Mouse (Mus musculus) stomach, postnatal 0 days (tissue): Measurements from ENCODE around the gene Zfp661. TPM values are rescaled to one million over a fixed set of nuclear protein-coding genes. Genes with fewer than 3 reads are reported as not detected.

Experiments used
- ATAC-seq: fragments of 200-750 bp; cut with Nextera tagmentation; 2 replicates; pipeline ENCODE4 v1.8.0; 2017; ENCODE audit not compliant: low FRiP score, low TSS enrichment
- DNase-seq: peaks from one replicate; pipeline ENCODE4 v3.0.0-alpha.2; 2016; ENCODE audit warnings: low spot score
- H3K27ac ChIP-seq: fragments of 300-500 bp; sonication (generic); replicated peaks from 2 replicates; pipeline ENCODE4 v1.5.1; 2014; ENCODE audit warnings: mild to moderate bottlenecking, control low read depth
- H3K27me3 ChIP-seq: fragments of 300-500 bp; sonication (generic); 2 replicates; pipeline ENCODE4 v1.6.1; 2014; ENCODE audit warnings: low read length; ENCODE audit not compliant: control insufficient read depth, insufficient read depth
- H3K36me3 ChIP-seq: fragments of 300-500 bp; sonication (generic); 2 replicates; pipeline ENCODE4 v1.6.1; 2014; ENCODE audit warnings: low read length, mixed read lengths; ENCODE audit not compliant: control insufficient read depth, insufficient read depth
- H3K4me1 ChIP-seq: fragments of 300-500 bp; sonication (generic); replicated peaks from 2 replicates; pipeline ENCODE4 v1.6.1; 2014; ENCODE audit warnings: antibody characterized with exemption; ENCODE audit not compliant: control insufficient read depth, insufficient read depth
- H3K4me2 ChIP-seq: fragments of 300-500 bp; sonication (generic); replicated peaks from 2 replicates; pipeline ENCODE4 v1.6.1; 2014; ENCODE audit warnings: low read depth, mild to moderate bottlenecking, control low read depth, moderate library complexity
- H3K4me3 ChIP-seq: fragments of 300-500 bp; sonication (generic); 2 replicates; pipeline ENCODE4 v1.5.1; 2014; ENCODE audit warnings: low read depth, low read length, control low read depth
- H3K9ac ChIP-seq: fragments of 300-500 bp; sonication (generic); 2 replicates; pipeline ENCODE4 v1.6.1; 2014; ENCODE audit warnings: mild to moderate bottlenecking, low read length, control low read depth, mixed read lengths
- H3K9me3 ChIP-seq: fragments of 300-500 bp; sonication (generic); 2 replicates; pipeline ENCODE4 v1.6.1; 2016; ENCODE audit warnings: low read length; ENCODE audit not compliant: control insufficient read depth
- CTCF ChIP-seq: IDR thresholded peaks from 2 replicates; pipeline ENCODE4 v1.5.1; 2016; ENCODE audit warnings: antibody characterized with exemption, low read depth, mild to moderate bottlenecking, moderate library complexity
- EP300 ChIP-seq: optimal IDR thresholded peaks from 2 replicates; pipeline ENCODE3; 2016; ENCODE audit warnings: antibody characterized with exemption
- WGBS: fragments of 180-500 bp; shearing (Covaris S2); extraction: QIAGEN DNeasy Blood & Tissue Kit; methylation state at CpG from one replicate; pipeline ENCODE4 v1.1.7; 2014; 5-methylcytosine and 5-hydroxymethylcytosine counted together
- polyA plus RNA-seq: library from polyadenylated mRNA; unstranded; fragments of >200 nt; fragmentation: Nextera tagmentation; extraction: Ambion mirVana; gene quantifications from 2 replicates; pipeline ENCODE4 v1.2.1, GENCODE M21; 2015

The Zfp661 gene
- polyA plus RNA-seq, 1 experiment from 2014 or later, result 1.9 TPM

GRCm38 (mm10) chr2:127549711-127550110 lies 37.2 kb downstream of the Zfp661 start:
- no peak for TF ChIP-seq CTCF
- no peak for TF ChIP-seq EP300
- no peak overlapping the region for H3K4me3 ChIP-seq
- no peak for ATAC-seq
- no peak overlapping the region for H3K4me2 ChIP-seq
- H3K4me1 ChIP-seq, result no peaks in the 10 kb centered on the region
- H3K9ac ChIP-seq, result no peak overlapping the region
- no peaks in the 10 kb centered on the region for H3K27me3 ChIP-seq
- H3K9me3 ChIP-seq, result no peaks in the 10 kb centered on the region
- H3K27ac ChIP-seq, result no peak overlapping the region
- no peaks in the 10 kb centered on the region for H3K36me3 ChIP-seq
- DNase-seq, result no peak

- no peak for ATAC-seq
Observed at GRCm38 (mm10) chr2:127548342-127549074, 38.4 kb downstream of the Zfp661 start.

DNA sequence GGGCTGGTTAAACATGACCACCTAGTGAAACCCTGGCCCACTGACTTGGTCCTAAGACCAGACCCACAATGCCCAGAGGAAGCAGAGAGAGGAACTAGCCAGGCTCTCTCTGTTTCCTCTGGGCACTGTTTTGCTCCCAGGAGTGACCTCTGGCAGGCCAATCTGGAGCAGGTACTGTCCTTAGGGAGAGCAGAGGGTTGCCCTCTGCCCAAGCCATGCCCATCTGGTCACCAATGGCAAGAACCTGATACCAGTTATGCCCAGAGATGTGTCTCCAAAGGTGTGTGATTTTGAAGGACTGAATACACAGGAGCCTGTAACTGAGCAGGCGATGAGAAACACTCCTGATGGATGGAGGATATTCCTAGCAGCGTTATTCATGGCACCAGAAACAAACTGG lies 45.2 kb downstream of the Zfp661 start:
- TF ChIP-seq CTCF, result no peak
- Histone ChIP-seq H3K9me3 (no peaks in the 10 kb centered on the region), H3K4me1 (no peaks in the 10 kb centered on the region), H3K4me2 (no peak overlapping the region), H3K36me3 (no peaks in the 10 kb centered on the region), H3K27ac (no peak overlapping the region), H3K27me3 (no peaks in the 10 kb centered on the region), H3K4me3 (no peak overlapping the region), H3K9ac (no peak overlapping the region)
- no peak for DNase-seq
- no peak for ATAC-seq
- WGBS, result 81% methylated on average over 2 of the region's 2 CpGs

More at GRCm38 (mm10) chr2:127548342-127549074, 38.4 kb downstream of the Zfp661 start:
- Histone ChIP-seq H3K27me3 (no peaks in the 10 kb centered on the region), H3K4me3 (no peak overlapping the region), H3K4me1 (no peaks in the 10 kb centered on the region), H3K9ac (no peak overlapping the region), H3K27ac (no peak overlapping the region), H3K36me3 (no peaks in the 10 kb centered on the region), H3K9me3 (no peaks in the 10 kb centered on the region), H3K4me2 (no peak overlapping the region)
- no peak for DNase-seq
- TF ChIP-seq CTCF (no peak), EP300 (no peak)
- 71% methylated on average over 5 of the region's 5 CpGs for WGBS

DNA sequence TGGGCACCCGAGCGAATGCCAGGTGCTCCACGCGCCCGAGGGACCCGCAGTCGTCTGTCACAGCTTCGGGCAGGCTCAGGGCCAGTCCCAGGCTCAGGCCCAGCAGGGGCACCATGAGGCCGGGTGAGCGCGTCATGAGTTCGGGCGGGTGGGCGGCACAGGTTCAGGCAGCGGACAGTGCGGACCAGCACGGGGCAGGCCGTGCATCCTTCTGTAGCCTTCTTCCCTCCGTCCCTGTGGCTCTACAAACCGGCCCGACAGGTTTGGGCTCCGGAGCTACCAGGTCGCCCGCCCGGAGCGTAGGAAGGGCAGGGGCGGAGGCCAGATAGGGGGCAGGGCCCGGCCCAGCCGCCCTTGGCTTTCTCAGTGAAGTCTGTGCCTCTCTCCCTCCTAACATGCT lies 45.7 kb downstream of the Zfp661 start, which contains the start of gene Prom2:
TSS of gene Prom2 (minus strand) at position 283 of the 400 bp plus-strand sequence.
- TF ChIP-seq CTCF, result no peak
- TF ChIP-seq EP300, result peak; percentile 60
- DNase-seq (peak; percentile 87), ATAC-seq (peak; percentile 83)
- peak within 1 kb of the TSS; percentile 50 for H3K9ac ChIP-seq
- no peaks in the 10 kb centered on the region for H3K36me3 ChIP-seq
- WGBS, result 1% methylated on average over 29 of the region's 29 CpGs
- no peak within 1 kb of the TSS for H3K27ac ChIP-seq
- H3K27me3 ChIP-seq, result no peaks in the 10 kb centered on the region
- H3K4me2 ChIP-seq, result peak within 1 kb of the TSS; percentile 52
- H3K4me1 ChIP-seq, result no peaks in the 10 kb centered on the region
- peak within 1 kb of the TSS; percentile 32 for H3K4me3 ChIP-seq
- H3K9me3 ChIP-seq, result no peaks in the 10 kb centered on the region

DNA sequence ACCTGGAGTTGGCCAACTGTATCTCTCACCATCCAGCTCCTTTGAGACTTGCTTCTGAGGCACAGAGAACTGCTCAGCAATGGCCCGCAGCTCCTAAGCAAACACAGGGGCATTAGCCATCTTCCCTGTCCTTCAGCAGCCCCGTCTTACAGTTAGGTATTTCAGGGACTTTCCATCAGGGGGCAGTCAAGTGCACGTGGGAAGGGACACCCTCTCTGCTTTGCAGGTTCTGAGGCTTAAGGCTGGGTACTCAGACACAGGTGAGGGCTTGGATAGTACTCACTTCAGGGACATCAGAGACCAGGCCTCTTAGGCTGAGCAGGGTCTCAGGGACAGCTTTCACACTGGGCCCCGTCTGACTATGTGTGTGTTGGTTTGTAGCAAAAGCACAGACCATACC lies 47.4 kb downstream of the Zfp661 start:
- H3K27me3 ChIP-seq, result no peaks in the 10 kb centered on the region
- H3K4me1 ChIP-seq, result no peaks in the 10 kb centered on the region
- peak; percentile 39 for DNase-seq
- peak overlapping the region; percentile 52; the same call in 1 of the 2 replicates for H3K4me2 ChIP-seq
- WGBS, result 33% methylated on average over 4 of the region's 4 CpGs
- H3K36me3 ChIP-seq, result no peaks in the 10 kb centered on the region
- H3K9me3 ChIP-seq, result no peaks in the 10 kb centered on the region
- no peak for ATAC-seq
- peak; percentile 71 for TF ChIP-seq CTCF
- TF ChIP-seq EP300, result no peak
- no peak overlapping the region for H3K4me3 ChIP-seq
- H3K27ac ChIP-seq, result no peak overlapping the region
- H3K9ac ChIP-seq, result no peak overlapping the region

- ATAC-seq, result peak; percentile 63
- Histone ChIP-seq H3K36me3 (no peaks in the 10 kb centered on the region), H3K9ac (no peak overlapping the region), H3K4me1 (no peaks in the 10 kb centered on the region), H3K4me3 (no peak overlapping the region), H3K27me3 (no peaks in the 10 kb centered on the region), H3K27ac (no peak overlapping the region), H3K4me2 (no peak overlapping the region), H3K9me3 (no peaks in the 10 kb centered on the region)
- TF ChIP-seq CTCF (no peak), EP300 (no peak)
- 45% methylated on average over 3 of the region's 3 CpGs for WGBS
- DNase-seq, result no peak
Observed at GRCm38 (mm10) chr2:127537548-127537947, 49.3 kb downstream of the Zfp661 start.
